Mouse (Mus musculus) layer of hippocampus, adult 11-12 months (tissue): ENCODE data around the gene B3gnt2.

Experiments
- DNase-seq: peaks from one replicate; pipeline ENCODE4 v3.0.0; 2022; ENCODE audit warnings: low spot score

Gene B3gnt2

DNA sequence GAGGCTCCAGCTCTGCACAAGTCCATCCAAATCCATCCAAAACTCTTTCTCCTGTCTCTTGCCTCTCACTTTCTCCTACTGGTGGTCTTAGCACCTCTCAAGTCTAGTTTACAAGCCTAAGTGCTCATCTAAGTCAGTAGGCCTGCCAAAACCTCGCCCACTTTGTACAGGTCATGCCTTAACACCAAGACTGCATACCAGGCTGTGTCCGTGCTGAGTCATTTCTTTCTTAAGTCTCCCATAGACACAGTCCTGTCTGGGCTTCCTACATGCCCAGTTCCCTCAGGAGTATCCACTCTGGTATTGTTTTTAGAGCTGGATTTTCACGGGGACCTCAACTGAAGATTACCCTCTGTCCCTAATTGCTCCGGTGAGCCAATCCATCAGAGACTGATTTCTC, 127.9 kb downstream of the B3gnt2 start:
- DNase-seq, result no peak

DNA sequence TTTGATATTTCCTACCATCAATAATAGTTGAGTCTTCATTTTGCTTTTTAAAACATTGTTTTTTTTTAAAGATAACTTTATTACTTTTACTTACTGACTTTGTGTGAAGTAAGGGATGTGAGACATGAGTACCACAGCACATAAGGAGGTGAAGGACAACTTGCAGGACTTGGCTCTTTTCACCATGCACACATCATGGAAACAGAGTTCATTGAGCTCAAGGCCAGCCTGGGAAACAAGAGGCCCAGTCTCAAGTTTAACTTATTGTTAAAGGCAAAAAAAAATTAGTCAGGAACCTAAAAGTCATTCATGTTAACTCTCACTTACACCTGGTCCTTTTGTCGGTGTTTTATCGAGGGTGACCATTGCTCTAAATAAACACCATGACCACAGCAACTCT, 137.7 kb downstream of the B3gnt2 start:
- DNase-seq, result no peak

DNA sequence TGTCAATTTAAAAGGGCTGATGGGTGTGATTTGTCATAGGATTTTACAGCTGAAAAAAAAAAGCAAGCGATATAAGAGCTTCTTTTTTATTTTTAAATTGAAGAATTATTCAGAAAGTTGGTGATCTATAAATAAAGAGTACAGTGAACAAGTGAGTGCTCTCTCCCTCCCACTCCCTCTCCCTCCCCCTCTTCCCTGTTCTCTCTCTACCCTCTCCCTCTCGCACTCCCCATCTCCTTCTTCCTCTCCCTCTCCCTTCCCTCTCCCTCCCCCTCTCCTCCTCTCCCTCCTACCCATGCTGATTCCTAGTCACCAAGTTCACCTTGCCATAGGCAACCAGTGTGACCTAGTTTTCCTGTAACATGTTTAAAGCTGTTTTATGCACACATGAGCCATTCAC, 140.7 kb downstream of the B3gnt2 start:
- DNase-seq, result no peak

DNA sequence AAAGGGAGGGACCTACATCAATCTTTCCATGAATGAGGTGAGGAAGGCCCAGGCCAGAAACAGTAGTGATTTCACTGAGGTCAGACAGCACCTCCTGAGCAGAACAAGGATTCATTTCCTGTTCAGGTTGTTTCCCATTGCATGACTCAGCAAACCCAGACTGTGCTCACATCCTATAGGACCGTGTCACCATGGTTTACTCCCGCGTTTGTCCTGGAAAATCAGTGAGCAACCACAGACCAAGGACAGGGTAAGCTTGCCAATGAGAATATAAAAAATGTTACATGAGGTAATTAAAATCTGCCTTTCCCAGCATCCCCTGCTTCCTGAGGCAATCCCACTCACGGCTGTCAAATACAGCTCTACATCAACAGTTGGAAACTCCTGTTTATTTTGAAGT, 141.2 kb downstream of the B3gnt2 start:
- peak; percentile 14 for DNase-seq

DNA sequence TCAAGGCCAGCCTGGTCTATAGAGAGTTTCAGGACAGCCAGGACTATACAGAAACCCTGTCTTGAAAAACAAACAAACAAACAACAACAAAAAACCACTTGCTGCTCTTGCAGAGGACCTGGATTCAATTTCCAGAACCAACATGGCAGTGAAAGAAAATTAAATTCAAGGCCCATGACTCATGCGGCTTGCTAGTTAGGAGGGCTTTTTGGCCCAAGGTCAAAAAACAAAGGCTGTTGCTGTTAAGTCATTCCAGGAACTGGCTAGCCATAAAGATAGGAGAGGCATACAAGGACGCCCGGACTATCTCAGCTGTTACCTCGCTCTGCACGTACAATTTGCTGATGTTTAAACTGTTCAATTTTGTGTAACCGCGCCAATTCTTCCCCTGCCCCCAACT, 142.7 kb downstream of the B3gnt2 start:
- DNase-seq, result no peak

DNA sequence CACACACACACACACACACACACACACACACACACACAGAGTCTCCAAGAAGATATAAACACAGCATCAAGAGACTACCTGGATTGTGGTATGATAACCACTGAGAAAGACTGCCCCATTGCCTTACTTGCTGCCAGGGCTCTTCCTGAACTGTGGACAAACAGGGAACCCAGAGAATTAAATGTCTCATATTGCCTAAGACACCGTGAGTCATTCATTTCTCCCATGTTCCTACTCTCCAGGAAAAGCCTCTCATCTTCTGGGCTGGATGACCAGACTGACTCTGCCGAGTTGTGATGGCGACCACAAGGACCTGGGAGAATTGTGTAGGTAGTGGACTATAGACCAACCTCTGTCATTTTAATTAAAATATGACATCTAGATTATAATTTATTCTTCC, 149.4 kb downstream of the B3gnt2 start:
- DNase-seq, result no peak

DNA sequence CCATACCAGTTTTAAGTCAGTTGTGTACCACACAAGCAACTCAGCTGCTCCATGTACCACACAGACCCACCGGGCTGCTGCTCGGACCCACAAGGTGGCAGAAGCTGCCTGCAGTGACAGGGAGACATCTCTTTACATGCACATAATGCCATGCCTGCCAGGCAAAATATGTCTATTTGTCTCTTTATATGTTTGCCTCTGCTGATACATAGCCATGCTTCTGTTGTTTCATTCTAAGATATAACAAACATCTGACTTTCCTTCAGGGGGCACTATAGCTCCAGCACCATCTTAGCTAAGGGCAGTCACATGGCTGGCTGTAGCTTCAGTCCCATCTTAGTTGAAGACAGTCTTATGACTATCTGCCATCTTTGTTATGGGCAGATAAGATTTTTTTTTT, 150.2 kb downstream of the B3gnt2 start:
- DNase-seq, result peak; percentile 49
